Mouse (Mus musculus) ES-Bruce4 (cell line): ENCODE data around the gene Bcl7c.

ENCODE experiments used
- CTCF ChIP-seq: IDR thresholded peaks from one replicate; pipeline ENCODE4 v1.8.1; 2011; ENCODE audit warnings: low read depth, low read length
- POLR2A ChIP-seq: IDR thresholded peaks from one replicate; pipeline ENCODE4 v1.8.1; 2011; ENCODE audit warnings: low read length; ENCODE audit not compliant: insufficient read depth

- TF ChIP-seq CTCF, result no peak
- no peak for TF ChIP-seq POLR2A
These were observed 42.1 kb downstream of the Bcl7c start for GRCm38 (mm10) chr7:127666679-127667078.
